Mouse (Mus musculus): ENCODE results near the gene Adad1.

The Adad1 gene

GRCm38 (mm10) chr3:37063406-37063805 is at the start of gene Adad1:
TSS of gene Adad1 (plus strand) at chr3:37063527.
- no peak for DNase-seq (ENCODE audit: low spot score)

- DNase-seq (ENCODE audit: low spot score), result no peak
Observed at GRCm38 (mm10) chr3:37037979-37038378, 25.3 kb upstream of the Adad1 start.

DNA sequence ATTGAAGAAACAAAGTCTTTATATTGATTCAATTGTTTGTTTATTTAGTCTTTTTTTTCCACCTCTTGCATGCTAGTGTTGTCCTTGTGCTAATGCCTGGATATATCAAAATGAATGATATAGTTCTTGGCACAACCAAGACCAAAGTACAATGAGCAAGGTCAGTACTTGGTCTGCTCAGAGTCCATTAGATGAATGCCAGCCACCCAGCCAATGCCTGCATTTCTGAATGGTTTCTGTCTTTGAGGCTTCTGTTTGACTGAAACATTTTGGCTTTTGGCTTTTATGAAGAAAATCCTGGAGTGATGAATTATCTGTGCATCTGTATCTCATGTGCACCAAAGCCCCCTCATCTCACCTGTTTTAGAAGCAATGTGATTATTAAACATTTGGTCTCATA is 23.5 kb upstream of the Adad1 start:
- DNase-seq (ENCODE audit: low spot score), result no peak

DNA sequence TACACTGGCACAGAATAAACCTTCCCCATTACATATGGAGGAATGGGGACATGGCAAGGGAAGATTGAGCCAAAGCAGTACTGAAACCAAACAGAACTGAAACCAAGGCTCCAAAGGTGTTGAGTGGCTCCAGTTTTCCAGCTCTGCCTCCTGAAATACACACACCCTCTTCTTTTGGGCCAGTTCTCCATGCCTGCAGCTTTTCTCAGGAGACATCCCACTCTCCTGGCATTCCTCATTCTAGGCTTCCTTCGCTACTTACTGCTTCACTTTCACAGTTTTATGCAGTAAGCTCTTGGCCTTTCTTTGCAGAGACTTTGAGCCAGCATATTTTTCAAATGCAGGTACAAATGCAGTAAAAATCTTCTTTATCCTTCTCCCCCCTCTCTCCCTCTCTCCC is 11.8 kb upstream of the Adad1 start:
- no peak for DNase-seq (ENCODE audit: low spot score)

DNA sequence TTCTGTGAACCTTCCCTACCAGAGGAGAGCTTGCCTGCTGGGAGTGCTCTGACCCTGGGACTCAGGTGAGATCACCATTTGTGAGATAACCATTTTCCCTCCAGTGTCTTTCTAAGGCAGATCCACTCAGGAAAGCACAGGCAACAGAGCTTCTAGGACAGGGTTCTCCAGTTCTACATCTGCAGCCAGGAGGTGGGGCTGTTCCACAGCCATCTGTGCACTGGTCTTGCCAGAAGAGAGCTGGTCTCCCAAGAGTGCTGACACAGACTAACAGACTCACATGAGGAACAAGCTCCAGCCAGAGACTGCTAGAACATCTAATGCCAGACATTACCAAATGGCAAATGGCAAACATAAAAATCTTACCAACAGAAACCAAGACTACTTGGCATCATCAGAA is 9.9 kb downstream of the Adad1 start:
- DNase-seq (ENCODE audit: low spot score), result peak; percentile 24

DNA sequence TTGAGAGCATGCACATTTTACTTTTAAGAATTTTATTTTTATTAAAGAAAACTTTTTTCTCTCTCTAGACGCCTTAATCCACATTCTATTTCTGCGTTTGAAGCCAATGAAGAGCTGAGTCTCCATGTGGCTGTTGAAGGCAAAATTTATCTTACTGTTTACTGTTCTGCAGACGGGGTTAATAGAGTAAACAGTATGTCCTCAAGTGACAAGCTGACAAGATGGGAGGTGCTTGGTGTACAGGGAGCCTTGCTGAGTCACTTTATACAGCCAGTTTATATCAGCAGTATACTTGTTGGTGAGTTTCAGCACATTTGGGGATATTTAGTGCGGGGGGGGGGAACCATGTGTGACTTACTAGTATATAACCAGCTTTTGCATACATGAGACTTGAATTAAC is 21.5 kb downstream of the Adad1 start:
- DNase-seq (ENCODE audit: low spot score), result no peak

DNA sequence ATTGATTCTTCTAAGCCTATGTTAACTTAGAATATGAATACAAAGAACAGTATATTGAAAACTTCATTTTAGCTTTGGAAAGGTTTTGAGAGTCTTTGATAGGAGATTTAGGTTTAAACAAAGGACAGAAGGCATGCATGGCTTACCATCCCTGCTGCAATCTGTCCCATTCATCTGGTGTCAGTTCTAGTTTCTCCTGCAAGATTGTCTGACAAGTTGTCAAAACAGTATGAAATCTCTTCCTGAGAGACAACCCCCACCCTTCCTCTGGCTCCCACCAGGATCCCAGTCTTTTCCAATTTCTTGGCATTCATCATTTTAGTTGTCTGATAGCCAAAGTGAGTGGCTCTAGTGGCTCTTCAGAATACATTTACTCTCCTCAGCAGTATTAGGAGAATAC is 27.4 kb downstream of the Adad1 start:
- peak; percentile 39 for DNase-seq (ENCODE audit: low spot score)

DNA sequence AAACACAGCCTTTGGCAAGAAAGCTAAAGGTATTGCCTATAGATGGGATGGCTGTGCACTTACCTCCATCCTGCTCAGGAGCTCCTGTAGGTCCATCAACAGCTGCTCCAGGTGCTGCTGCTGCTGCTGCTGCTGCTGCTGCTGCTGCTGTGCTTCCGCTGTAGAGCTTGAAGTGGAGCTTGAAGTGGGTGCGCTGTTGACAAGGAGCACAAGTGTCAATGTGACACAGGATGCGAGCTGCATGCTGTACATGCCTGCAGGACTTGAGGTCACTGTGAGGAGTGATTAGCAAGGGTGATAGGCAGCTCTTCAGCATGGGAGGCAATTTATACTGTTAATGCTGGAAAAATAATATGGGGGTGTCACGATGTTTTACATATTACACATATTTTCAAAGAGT is 62.3 kb downstream of the Adad1 start, which contains the start of gene Il2:
Gene Il2 (minus strand): TSS at position 305 of the 400 bp plus-strand sequence.
- DNase-seq (ENCODE audit: low spot score), result no peak

GRCm38 (mm10) chr3:37126162-37126561 is 62.8 kb downstream of the Adad1 start:
- no peak for DNase-seq (ENCODE audit: low spot score)

GRCm38 (mm10) chr3:37128269-37128668 is 64.9 kb downstream of the Adad1 start:
- DNase-seq (ENCODE audit: low spot score), result no peak

DNA sequence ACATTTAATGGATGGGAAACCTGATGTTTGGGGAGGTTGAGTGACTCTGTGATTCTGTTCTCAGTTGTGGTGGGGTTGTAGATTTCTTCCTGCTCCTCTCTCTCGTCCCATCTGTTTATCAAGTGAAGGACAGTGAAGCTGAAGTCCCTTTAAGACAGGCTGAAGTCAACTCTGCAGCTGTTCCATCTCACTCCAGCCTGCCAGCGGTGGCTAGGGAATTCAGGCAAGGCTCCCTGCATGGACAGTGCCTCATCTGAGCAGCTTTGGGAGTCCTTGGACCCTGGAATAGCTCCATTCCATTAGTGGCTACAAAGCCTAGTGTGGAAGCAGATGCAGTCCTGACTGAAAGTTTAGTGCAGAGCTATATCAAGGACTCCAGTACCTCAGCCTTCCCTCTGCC is 65.7 kb downstream of the Adad1 start:
- DNase-seq (ENCODE audit: low spot score), result no peak

DNA sequence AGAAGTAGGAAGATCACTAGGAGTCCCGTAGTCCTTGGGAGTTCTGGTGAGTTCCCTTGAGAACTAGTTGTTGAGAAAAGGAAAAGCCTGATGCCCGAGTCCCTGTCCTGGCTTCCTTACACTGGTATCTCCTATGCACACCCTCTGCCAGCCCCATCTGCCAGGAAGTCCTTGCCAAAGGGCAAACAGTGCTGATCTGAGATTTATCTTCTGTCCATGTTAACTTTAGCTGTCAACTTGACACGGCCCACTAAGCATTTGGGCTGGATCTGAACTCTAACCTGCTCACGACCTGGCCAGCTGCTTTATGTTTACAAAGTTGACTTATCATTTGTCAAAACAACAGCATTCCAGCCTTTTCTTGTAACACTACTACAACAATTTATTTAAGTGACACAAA is 73.9 kb downstream of the Adad1 start:
- no peak for DNase-seq (ENCODE audit: low spot score)

DNA sequence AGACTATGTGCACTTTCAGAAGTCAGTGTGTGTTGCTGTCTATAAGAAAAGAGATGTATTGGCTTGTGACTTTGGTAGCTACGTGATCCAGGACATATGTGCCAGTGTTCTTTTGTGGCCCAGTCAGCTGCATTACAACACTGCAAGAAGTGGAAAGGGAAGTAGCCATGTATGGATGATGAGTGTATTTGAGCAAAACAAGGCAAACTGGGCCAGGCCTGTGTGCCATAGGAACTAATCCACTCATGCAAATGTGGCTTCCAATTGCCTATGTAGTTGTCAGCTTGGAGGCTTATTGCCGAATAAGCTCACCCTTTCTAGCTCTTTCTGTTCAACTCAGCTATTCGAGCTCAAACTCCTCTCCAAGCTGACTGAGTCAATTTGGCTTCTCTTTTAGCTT is 75.9 kb downstream of the Adad1 start:
- DNase-seq (ENCODE audit: low spot score), result no peak

GRCm38 (mm10) chr3:37140168-37140906 is 77.0 kb downstream of the Adad1 start:
- DNase-seq (ENCODE audit: low spot score), result no peak

- DNase-seq (ENCODE audit: low spot score), result no peak
Observed at GRCm38 (mm10) chr3:37141827-37142226, 78.5 kb downstream of the Adad1 start.

DNA sequence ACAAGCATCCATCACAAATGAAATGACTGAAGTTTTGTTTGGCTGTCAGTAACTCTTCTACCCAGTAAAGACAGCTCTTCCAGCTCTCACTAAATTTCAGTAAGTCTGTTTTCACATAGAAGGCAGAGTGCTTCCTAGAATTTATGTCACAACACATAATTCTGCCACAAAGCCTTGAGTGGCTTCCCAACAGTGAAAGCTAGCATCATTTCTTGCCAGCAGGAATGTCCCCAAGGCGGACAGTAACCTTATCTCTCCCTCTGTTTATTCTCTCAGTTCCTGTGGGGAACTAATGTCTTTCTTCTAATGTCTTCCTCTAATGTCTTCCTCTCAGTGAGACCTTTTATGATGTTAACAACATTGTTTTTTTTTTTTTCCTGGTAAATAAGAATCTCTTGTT is 81.7 kb downstream of the Adad1 start:
- no peak for DNase-seq (ENCODE audit: low spot score)

DNA sequence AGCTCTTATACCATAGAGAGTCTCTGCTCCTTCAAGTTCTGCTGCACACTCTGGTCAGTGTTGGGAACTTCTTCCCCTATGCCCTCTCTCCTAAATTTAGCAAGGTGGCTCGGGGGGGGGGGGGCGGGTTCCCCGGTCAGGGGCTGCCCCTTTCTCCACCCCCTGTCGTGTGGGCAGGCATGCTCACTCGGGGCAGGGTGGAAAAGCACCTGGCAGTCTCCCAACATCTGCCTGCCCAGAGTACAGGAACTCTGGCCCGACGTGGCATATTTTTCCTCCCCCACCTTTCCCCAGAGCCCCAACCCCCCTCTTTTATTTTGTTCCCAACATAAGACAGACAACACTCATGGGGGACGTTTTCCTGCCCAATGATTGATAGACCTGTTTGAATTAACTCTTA is 83.1 kb downstream of the Adad1 start:
- no peak for DNase-seq (ENCODE audit: low spot score)

- DNase-seq (ENCODE audit: low spot score), result no peak
Observed at GRCm38 (mm10) chr3:37146810-37147209, 83.5 kb downstream of the Adad1 start.

DNA sequence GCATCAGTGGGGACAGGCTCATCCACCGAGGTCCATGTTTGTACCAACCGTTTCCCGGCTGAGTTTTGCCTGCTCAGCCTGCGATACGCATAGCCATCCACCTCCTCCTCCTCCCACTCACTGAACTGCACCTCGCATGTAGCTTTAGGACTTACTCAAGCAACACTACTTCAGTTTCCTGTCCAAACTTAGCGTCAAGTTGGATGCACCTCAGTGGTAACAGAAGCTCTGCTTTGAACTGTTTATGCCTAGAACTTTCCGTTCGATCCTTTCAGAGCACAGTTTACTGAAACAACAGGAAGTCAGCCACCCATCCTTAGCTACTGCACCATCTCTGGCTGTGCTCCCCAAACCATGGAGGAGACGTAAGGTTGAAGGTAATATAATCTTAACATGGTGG is 88.9 kb downstream of the Adad1 start:
- DNase-seq (ENCODE audit: low spot score), result no peak

GRCm38 (mm10) chr3:37153004-37153403 is 89.7 kb downstream of the Adad1 start:
- DNase-seq (ENCODE audit: low spot score), result no peak

GRCm38 (mm10) chr3:37154396-37154795 is 91.1 kb downstream of the Adad1 start:
- no peak for DNase-seq (ENCODE audit: low spot score)

DNA sequence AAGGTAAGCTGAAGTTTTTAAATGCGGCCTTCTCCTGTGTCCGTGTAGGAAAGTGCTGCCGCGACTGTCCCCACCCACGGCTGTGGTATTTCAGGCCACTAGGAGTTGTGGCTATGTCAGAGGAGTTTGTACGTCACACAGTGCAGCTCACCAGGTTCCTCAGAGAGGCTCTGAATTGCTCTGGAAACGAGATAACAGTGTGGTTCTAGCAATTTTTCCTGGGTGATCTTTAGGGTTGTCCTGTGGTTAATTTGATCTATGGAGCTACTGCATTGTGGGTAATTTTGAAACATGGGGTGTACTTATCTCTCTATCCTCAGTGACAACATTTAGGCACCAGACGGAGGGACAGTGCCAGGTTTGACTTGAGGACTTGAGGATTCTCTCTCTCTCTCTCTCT is 93.8 kb downstream of the Adad1 start:
- DNase-seq (ENCODE audit: low spot score), result no peak

DNA sequence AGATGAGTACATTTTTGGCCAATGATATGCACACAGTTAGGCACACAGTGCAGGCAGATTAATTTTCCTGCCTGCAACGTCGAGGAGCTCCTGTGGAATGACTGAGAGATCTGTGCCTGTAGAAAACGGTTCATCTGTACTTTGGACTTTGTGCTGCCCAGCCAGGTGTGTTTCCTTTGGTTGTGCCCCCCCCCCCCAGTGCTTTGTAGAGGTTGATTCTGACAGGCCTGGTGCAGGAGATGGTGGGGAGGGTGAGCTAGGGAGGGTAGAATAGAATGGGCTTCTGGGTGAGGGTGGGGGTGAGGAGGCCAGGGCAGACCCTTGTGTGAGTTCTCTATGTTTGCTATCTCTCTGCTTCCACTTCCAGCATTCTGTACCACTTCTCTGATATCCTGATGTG is 94.9 kb downstream of the Adad1 start:
- no peak for DNase-seq (ENCODE audit: low spot score)

- DNase-seq (ENCODE audit: low spot score), result no peak
Observed at GRCm38 (mm10) chr3:37161096-37161495, 97.8 kb downstream of the Adad1 start.
